Mouse (Mus musculus): ENCODE measurements at regions not wholly inside any gene's neighbourhood (a gene's known extent, or its start where the extent isn't known, plus 50 kb on each side); places are given as distances from the start of the nearest gene placed in this dataset.

DNA sequence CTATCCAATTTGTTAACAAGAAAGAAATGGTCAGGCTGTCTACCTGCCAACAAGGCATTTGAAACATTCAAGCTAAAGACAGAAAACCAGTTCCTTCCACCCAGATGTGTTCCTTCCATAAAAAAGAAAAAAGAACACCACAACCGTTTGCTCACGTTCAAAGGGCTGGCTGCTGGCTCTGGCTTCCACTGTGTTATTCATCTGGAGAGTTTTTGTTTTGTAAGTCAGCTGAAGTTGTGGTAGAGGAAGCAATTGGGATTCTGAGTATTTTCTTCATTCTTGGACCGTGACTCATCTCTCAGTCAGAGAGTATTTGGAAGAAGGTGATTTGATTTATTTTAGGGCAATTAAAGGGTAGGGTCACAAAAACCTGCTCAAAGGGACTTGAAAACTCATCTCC, 203.2 kb upstream of the Klf4 start:
- H3K4me2 ChIP-seq: no peak overlapping the region
- WGBS: 59% methylated on average over 3 of the region's 3 CpGs
- no peaks in the 10 kb centered on the region for H3K36me3 ChIP-seq
- no peak overlapping the region for H3K27ac ChIP-seq
- H3K9me3 ChIP-seq: no peaks in the 10 kb centered on the region
- H3K9ac ChIP-seq: no peak overlapping the region
- H3K27me3 ChIP-seq (replicated peaks): no peaks in the 10 kb centered on the region
- ATAC-seq (ENCODE audit: insufficient read depth, low FRiP score, low read depth): no peak
- H3K4me3 ChIP-seq (replicated peaks): no peak overlapping the region
- H3K4me1 ChIP-seq: no peaks in the 10 kb centered on the region; the same call in 1 of the 2 replicates

DNA sequence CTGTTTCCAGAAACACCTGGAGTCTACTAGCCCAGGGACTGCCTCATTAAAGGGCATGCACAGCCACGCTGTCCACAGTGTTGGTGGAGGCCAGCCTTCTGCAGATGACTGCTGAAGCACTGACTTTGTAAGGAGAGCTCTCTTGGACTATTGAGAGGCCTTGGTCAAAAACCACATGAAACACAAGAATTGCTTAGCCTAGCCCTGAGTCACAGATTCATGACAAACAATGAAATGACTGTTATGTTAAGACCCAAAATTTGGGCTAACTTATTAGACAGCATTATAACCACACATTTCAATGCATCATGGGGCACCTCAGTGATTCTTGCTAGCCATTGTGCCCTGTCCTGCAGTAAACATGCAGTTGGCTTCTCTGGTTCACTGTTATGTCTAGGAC, 202.1 kb upstream of the Klf4 start:
- no peak overlapping the region for H3K27ac ChIP-seq
- H3K27me3 ChIP-seq (replicated peaks): no peaks in the 10 kb centered on the region
- H3K4me2 ChIP-seq: no peak overlapping the region
- ATAC-seq (ENCODE audit: insufficient read depth, low FRiP score, low read depth): no peak
- H3K4me3 ChIP-seq (replicated peaks): no peak overlapping the region
- 88% methylated on average over 1 of the region's 1 CpGs for WGBS
- H3K36me3 ChIP-seq: no peaks in the 10 kb centered on the region
- no peaks in the 10 kb centered on the region; the same call in 1 of the 2 replicates for H3K4me1 ChIP-seq
- no peaks in the 10 kb centered on the region for H3K9me3 ChIP-seq
- no peak overlapping the region for H3K9ac ChIP-seq

DNA sequence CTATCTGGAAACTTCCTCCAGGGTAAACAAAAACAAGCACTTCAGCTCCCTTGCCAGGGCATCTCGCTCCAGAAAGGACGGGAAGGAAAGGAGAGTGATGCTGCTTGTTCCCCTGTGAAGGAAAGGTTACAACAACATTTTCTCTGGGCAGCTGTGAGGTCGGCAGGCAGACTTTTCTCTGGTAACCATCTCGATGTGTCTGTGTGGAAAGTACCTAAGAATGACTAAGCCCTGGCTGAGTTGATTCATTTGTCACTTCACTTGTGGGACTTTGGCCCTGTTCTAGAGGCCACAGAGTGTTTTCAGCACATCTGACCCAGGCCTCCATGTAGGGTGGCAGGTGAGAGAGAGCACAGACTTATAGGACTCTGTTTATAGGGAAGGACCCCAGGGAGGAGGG, 201.0 kb upstream of the Klf4 start:
- Histone ChIP-seq H3K27ac (no peak overlapping the region), H3K9me3 (no peaks in the 10 kb centered on the region), H3K36me3 (no peaks in the 10 kb centered on the region), H3K9ac (no peak overlapping the region), H3K4me2 (no peak overlapping the region), H3K4me3 (replicated peaks) (no peak overlapping the region), H3K4me1 (no peaks in the 10 kb centered on the region; the same call in 1 of the 2 replicates), H3K27me3 (replicated peaks) (no peaks in the 10 kb centered on the region)
- ATAC-seq (ENCODE audit: insufficient read depth, low FRiP score, low read depth): no peak
- 46% methylated on average over 4 of the region's 4 CpGs for WGBS

DNA sequence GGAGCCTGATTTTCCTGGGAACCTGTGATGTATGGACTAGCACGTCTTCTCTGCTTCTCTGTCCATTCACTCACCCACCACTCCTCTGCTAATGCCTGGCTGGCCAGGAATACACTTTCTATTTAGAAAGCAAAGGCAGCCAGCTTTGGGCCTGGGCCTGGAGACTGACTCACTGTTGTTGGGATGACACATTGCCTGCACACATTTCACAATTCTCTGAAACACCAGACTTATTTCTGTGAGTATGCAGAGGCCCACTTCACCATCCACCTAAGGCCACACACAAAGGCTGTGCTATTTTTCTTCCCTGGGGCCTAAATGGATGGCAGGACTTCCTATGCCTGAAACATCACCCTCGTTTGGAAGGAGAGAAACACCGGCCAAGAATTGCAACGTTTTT, 199.7 kb upstream of the Klf4 start:
- no peak overlapping the region for H3K4me2 ChIP-seq
- no peak overlapping the region; the same call in 1 of the 2 replicates for H3K27ac ChIP-seq
- H3K9me3 ChIP-seq: no peaks in the 10 kb centered on the region
- no peak overlapping the region for H3K9ac ChIP-seq
- peak; percentile 39; the same call in 1 of the 2 replicates for ATAC-seq (ENCODE audit: insufficient read depth, low FRiP score, low read depth)
- no peaks in the 10 kb centered on the region for H3K27me3 ChIP-seq (replicated peaks)
- WGBS: 34% methylated on average over 4 of the region's 4 CpGs
- H3K4me1 ChIP-seq: no peaks in the 10 kb centered on the region; the same call in 1 of the 2 replicates
- H3K4me3 ChIP-seq (replicated peaks): no peak overlapping the region
- H3K36me3 ChIP-seq: no peaks in the 10 kb centered on the region

DNA sequence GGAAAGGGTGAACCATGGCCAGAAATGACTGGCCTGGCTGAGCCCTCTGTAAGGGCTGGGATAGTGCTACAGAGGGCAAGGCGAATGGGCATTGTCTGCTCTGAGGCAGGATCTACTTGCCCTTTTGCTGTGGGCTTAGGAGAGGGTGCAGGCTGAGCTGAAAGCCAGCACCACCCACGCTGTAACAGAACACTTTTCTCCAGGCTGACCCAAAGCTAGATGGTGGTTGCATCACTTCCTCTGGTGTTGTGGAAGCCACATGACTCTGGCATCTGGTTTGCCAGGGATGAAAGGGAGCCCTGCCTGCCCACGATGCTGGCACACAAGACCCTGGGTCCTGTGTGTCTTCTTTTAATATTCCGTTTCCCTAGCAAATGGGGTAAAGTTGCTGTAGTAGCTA, 198.0 kb upstream of the Klf4 start:
- no peak for ATAC-seq (ENCODE audit: insufficient read depth, low FRiP score, low read depth)
- H3K36me3 ChIP-seq: no peaks in the 10 kb centered on the region

DNA sequence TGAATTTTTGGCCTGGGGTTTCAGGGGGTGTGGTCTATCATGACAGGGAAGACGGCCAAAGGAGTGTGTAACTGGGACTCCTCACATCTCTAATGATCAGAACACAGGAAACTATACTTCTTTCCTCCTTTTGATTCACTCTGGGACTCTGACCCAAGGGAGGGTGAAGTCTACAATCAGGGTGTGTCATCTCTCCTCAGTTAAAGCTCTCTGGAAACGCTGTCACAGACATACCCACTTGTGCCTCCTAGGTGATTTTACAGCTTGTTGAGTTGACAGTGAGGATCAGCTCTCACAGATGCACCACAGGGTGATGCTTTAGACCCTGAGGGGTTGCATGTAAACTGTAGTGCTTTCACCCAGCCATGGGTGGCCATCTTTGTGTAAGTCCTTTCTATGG, 194.9 kb upstream of the Klf4 start:
- H3K9me3 ChIP-seq: no peaks in the 10 kb centered on the region
- no peak overlapping the region for H3K4me2 ChIP-seq
- no peak overlapping the region for H3K4me3 ChIP-seq (replicated peaks)
- H3K4me1 ChIP-seq: peaks cover 3% of the 10 kb centered on the region; the same call in 1 of the 2 replicates
- ATAC-seq (ENCODE audit: insufficient read depth, low FRiP score, low read depth): no peak
- no peak overlapping the region for H3K9ac ChIP-seq
- H3K36me3 ChIP-seq: no peaks in the 10 kb centered on the region
- no peaks in the 10 kb centered on the region for H3K27me3 ChIP-seq (replicated peaks)
- no peak overlapping the region for H3K27ac ChIP-seq
- WGBS: 80% methylated on average over 2 of the region's 2 CpGs

More for the DNA sequence above, 198.0 kb upstream of the Klf4 start:
- 81% methylated on average over 4 of the region's 4 CpGs for WGBS
- no peaks in the 10 kb centered on the region for H3K9me3 ChIP-seq
- H3K4me3 ChIP-seq (replicated peaks): no peak overlapping the region
- no peak overlapping the region for H3K9ac ChIP-seq
- no peaks in the 10 kb centered on the region for H3K27me3 ChIP-seq (replicated peaks)
- no peak overlapping the region for H3K4me2 ChIP-seq
- H3K4me1 ChIP-seq: no peaks in the 10 kb centered on the region; the same call in 1 of the 2 replicates
- no peak overlapping the region for H3K27ac ChIP-seq

DNA sequence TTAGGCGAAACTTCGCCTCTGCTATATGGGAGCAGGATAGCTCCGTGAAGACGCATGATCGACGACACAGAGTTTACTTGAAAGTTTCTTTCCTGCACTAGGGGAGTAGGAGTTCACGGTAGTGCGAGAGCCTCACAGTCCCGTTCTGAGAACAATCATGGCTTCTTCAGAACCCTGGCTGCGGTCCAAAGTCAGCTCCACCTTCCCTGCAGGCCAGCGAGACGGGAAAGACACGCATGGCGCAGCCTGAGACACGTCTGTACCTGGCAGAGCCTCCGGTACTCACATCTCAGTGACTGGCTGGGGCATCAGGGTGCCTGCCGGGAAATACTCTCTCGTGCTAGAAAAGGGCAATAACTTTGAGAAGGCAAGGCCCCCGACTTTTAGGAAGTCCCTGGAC, 193.8 kb upstream of the Klf4 start:
- no peak overlapping the region for H3K27ac ChIP-seq
- no peaks in the 10 kb centered on the region for H3K36me3 ChIP-seq
- H3K4me1 ChIP-seq: peaks cover 9% of the 10 kb centered on the region; the same call in 1 of the 2 replicates
- H3K27me3 ChIP-seq (replicated peaks): no peaks in the 10 kb centered on the region
- no peak for ATAC-seq (ENCODE audit: insufficient read depth, low FRiP score, low read depth)
- no peaks in the 10 kb centered on the region for H3K9me3 ChIP-seq
- WGBS: 63% methylated on average over 19 of the region's 19 CpGs
- H3K4me2 ChIP-seq: no peak overlapping the region
- no peak overlapping the region for H3K4me3 ChIP-seq (replicated peaks)
- H3K9ac ChIP-seq: no peak overlapping the region

DNA sequence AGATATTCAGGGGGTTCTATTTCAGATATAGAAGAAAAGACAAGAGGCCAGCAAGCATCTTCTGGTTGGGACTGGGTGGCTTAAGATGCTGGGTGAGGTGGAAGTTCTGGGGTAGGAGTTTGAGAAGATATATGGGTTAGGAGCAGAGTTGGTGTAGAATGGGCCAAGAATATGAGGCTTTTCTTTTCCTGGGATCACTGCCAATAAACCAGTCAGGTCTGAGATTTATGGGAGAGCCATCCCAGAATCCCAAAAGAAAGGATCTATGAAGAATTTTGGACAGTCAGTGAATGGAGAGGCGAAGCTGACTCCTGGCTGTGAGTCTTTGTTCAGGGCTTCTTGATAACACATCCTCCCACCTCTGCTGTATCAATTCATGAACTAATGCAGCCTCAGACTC, 192.0 kb upstream of the Klf4 start:
- Histone ChIP-seq H3K9ac (no peak overlapping the region), H3K27me3 (replicated peaks) (no peaks in the 10 kb centered on the region), H3K36me3 (no peaks in the 10 kb centered on the region), H3K4me2 (no peak overlapping the region), H3K9me3 (no peaks in the 10 kb centered on the region), H3K27ac (no peak overlapping the region), H3K4me1 (peaks cover 9% of the 10 kb centered on the region; the same call in 1 of the 2 replicates), H3K4me3 (replicated peaks) (no peak overlapping the region)
- WGBS: 90% methylated on average over 1 of the region's 1 CpGs
- no peak for ATAC-seq (ENCODE audit: insufficient read depth, low FRiP score, low read depth)

DNA sequence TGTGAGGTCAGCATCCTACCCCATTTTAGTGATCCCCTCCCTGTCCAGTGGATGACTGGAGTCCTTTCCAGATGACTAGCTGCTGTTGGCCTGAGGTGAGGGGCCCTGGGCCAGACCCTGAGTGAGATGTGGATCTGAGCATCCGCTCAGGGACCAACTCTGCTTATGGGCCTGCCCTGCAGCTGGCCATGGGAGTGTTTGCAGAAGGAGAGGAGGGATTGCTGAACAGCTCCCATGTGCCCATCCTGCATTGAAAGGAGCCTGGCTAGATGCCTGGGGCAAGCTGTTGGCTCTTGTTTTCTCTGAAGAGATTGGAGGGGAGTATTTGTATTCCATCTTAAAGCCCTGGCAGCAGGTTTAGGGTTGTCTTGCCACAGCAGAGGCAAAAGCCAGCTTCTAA, 190.9 kb upstream of the Klf4 start:
- Histone ChIP-seq H3K9ac (no peak overlapping the region), H3K9me3 (no peaks in the 10 kb centered on the region), H3K4me2 (no peak overlapping the region), H3K27me3 (replicated peaks) (no peaks in the 10 kb centered on the region), H3K36me3 (no peaks in the 10 kb centered on the region), H3K4me1 (peaks cover 9% of the 10 kb centered on the region; the same call in 1 of the 2 replicates), H3K4me3 (replicated peaks) (no peak overlapping the region), H3K27ac (no peak overlapping the region)
- 73% methylated on average over 1 of the region's 1 CpGs for WGBS
- no peak for ATAC-seq (ENCODE audit: insufficient read depth, low FRiP score, low read depth)

DNA sequence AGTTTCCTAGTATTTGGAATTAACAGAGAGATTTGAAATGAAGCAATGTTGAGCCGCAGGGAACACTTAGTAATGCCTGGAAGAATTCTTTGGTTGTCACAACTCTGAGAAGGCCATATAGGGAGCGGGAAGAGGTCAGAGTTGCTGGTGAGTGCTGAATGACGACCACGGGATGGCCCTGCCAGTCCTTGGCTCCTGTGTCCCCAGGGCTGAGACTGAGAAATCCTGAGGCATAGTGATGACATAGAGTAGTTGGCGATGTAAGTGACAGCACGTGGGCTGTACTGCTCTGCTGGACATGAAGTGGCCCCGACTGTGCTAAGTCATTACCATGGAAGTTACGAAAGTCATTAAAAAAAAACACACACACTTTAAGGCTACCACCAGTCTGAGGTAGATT, 190.1 kb upstream of the Klf4 start:
- no peak for ATAC-seq (ENCODE audit: insufficient read depth, low FRiP score, low read depth)
- peaks cover 9% of the 10 kb centered on the region; the same call in 1 of the 2 replicates for H3K4me1 ChIP-seq
- 75% methylated on average over 8 of the region's 8 CpGs for WGBS

DNA sequence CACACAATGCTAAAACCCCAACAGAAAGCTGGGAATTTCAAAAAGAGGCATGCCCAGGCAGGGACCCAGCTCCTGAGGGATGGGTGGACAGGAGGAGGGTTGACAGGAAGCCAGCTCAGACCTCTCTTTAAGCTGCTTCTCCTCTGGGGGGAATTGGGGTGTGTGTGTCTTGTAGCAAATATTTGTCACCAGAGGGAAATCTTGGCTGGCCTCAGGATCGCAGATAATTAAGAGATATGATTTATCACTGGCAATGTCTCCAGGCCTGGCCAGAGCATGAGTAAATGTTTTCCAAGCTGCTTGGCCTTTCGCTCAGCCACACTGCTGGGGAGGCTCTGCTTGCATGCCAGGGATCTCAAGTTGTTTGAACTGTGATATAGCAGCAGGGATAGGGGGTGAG, 189.6 kb upstream of the Klf4 start:
- 0 out of 2 replicates have a peak, but pooled peaks have one; percentile 43 for ATAC-seq (ENCODE audit: insufficient read depth, low FRiP score, low read depth)
- WGBS: 29% methylated on average over 2 of the region's 2 CpGs

More for the DNA sequence above, 190.1 kb upstream of the Klf4 start:
- Histone ChIP-seq H3K27me3 (replicated peaks) (no peaks in the 10 kb centered on the region), H3K36me3 (no peaks in the 10 kb centered on the region), H3K4me2 (no peak overlapping the region), H3K4me3 (replicated peaks) (no peak overlapping the region), H3K9me3 (no peaks in the 10 kb centered on the region), H3K9ac (no peak overlapping the region), H3K27ac (no peak overlapping the region)

DNA sequence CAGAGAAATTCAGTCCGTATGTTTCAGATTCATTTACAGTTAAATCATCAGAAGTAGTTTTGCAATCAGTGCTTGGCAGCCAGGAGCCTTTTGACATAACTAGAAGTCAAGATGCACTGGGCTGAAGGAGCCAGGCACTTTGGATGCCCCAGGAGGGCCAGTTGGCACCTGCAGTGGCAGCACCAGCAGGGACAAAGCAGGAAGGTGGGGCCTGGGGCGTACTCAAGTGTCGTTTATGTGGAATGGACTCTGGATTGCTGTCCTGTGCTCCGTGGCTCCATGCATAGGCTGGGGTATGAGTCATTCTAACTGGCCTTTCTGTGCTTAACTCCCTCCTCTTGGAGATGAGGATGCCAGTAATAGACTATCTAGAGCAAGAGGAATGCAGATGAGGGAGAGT, 186.2 kb upstream of the Klf4 start:
- Histone ChIP-seq H3K4me1 (peaks cover 9% of the 10 kb centered on the region; the same call in 1 of the 2 replicates), H3K4me3 (replicated peaks) (no peak overlapping the region), H3K9me3 (no peaks in the 10 kb centered on the region), H3K36me3 (no peaks in the 10 kb centered on the region), H3K27ac (no peak overlapping the region), H3K4me2 (no peak overlapping the region), H3K9ac (no peak overlapping the region), H3K27me3 (replicated peaks) (no peaks in the 10 kb centered on the region)
- WGBS: 65% methylated on average over 4 of the region's 4 CpGs
- ATAC-seq (ENCODE audit: insufficient read depth, low FRiP score, low read depth): no peak

More for the DNA sequence above, 189.6 kb upstream of the Klf4 start:
- H3K9ac ChIP-seq: no peak overlapping the region
- H3K4me3 ChIP-seq (replicated peaks): no peak overlapping the region
- peaks cover 9% of the 10 kb centered on the region; the same call in 1 of the 2 replicates for H3K4me1 ChIP-seq
- no peak overlapping the region for H3K4me2 ChIP-seq
- no peaks in the 10 kb centered on the region for H3K36me3 ChIP-seq
- no peaks in the 10 kb centered on the region for H3K27me3 ChIP-seq (replicated peaks)
- H3K9me3 ChIP-seq: no peaks in the 10 kb centered on the region
- H3K27ac ChIP-seq: no peak overlapping the region

DNA sequence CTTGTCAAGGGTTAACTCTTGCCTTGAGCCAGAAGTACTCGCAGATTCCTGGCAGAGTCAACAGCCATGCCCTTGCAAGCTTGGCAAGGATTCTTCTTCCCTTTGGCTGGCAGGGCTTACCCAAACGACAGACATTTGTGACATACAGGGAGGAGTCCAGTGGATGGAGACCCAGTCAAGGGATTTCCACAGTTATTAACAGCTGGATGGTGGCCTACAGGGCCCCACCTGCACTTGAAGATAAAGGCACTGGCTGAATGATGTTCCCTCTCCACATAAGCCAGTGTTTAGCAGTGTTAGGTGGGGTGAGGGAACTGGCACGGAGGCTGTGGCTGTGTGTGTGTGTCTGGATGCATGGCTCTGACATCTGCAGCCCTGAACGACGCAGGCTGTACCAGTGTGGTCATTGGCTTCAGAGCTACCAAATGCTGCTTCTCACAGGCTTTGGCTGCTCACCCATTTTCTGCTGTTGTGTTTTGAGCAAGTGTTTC, 183.9 kb upstream of the Klf4 start:
- H3K4me3 ChIP-seq (replicated peaks): no peak overlapping the region
- H3K9ac ChIP-seq: no peak overlapping the region
- H3K36me3 ChIP-seq: no peaks in the 10 kb centered on the region
- WGBS: 55% methylated on average over 5 of the region's 5 CpGs
- H3K27me3 ChIP-seq (replicated peaks): no peaks in the 10 kb centered on the region
- ATAC-seq (ENCODE audit: insufficient read depth, low FRiP score, low read depth): no peak
- 0 out of 2 replicates have a peak, but pooled peaks cover 9% of the 10 kb centered on the region for H3K4me1 ChIP-seq
- H3K9me3 ChIP-seq: no peaks in the 10 kb centered on the region
- H3K4me2 ChIP-seq: no peak overlapping the region
- H3K27ac ChIP-seq: no peak overlapping the region
